Mouse (Mus musculus) Muller cell, postnatal 12 days (primary cell): ENCODE data around the gene Klhl29.
A peak's percentile ranks its signal among the peaks of the same experiment; 100 is the strongest.

Experiments
- DNase-seq: peaks from one replicate; pipeline ENCODE4 v3.0.0-alpha.2; 2015; ENCODE audit errors: inconsistent ontology term

Gene Klhl29

GRCm38 (mm10) chr12:5254246-5254982 lies 121.1 kb downstream of the Klhl29 start:
- peak; percentile 58 for DNase-seq

- DNase-seq = peak; percentile 74
These were observed 122.0 kb downstream of the Klhl29 start for GRCm38 (mm10) chr12:5253289-5254005.

- DNase-seq = no peak
These were observed 122.9 kb downstream of the Klhl29 start for GRCm38 (mm10) chr12:5252569-5252968.

- peak; percentile 71 for DNase-seq
These were observed 125.4 kb downstream of the Klhl29 start for GRCm38 (mm10) chr12:5250042-5250441.

GRCm38 (mm10) chr12:5249068-5249467 lies 126.4 kb downstream of the Klhl29 start:
- no peak for DNase-seq

- no peak for DNase-seq
These were observed 128.0 kb downstream of the Klhl29 start for GRCm38 (mm10) chr12:5247505-5247904.

- no peak for DNase-seq
These were observed 128.7 kb downstream of the Klhl29 start for GRCm38 (mm10) chr12:5246721-5247341.

GRCm38 (mm10) chr12:5246193-5246621 lies 129.3 kb downstream of the Klhl29 start:
- DNase-seq = no peak

GRCm38 (mm10) chr12:5245207-5245597 lies 130.3 kb downstream of the Klhl29 start:
- DNase-seq = peak; percentile 57

- peak; percentile 26 for DNase-seq
These were observed 130.9 kb downstream of the Klhl29 start for GRCm38 (mm10) chr12:5244431-5245206.

GRCm38 (mm10) chr12:5243867-5244266 lies 131.6 kb downstream of the Klhl29 start:
- no peak for DNase-seq

GRCm38 (mm10) chr12:5243449-5243848 lies 132.0 kb downstream of the Klhl29 start:
- DNase-seq = no peak

GRCm38 (mm10) chr12:5242551-5243330 lies 132.7 kb downstream of the Klhl29 start:
- no peak for DNase-seq

GRCm38 (mm10) chr12:5239451-5240245 lies 135.8 kb downstream of the Klhl29 start:
- no peak for DNase-seq

- peak; percentile 90 for DNase-seq
These were observed 138.4 kb downstream of the Klhl29 start for GRCm38 (mm10) chr12:5237078-5237477.

GRCm38 (mm10) chr12:5235596-5235995 lies 139.9 kb downstream of the Klhl29 start:
- no peak for DNase-seq

- DNase-seq = no peak
These were observed 145.0 kb downstream of the Klhl29 start for GRCm38 (mm10) chr12:5230504-5230903.

- DNase-seq = no peak
These were observed 148.5 kb downstream of the Klhl29 start for GRCm38 (mm10) chr12:5226676-5227654.

GRCm38 (mm10) chr12:5223595-5223994 lies 151.9 kb downstream of the Klhl29 start:
- no peak for DNase-seq
